Mouse (Mus musculus) limb, embryonic 10.5 days (tissue): ENCODE results near the gene Pnpla1. TPM values are rescaled to one million over a fixed set of nuclear protein-coding genes. Genes with fewer than 3 reads are reported as not detected.

Experiments
- DNase-seq: peaks from one replicate; pipeline ENCODE4 v3.0.0-alpha.2; 2017; ENCODE audit warnings: low spot score
- H3K27ac ChIP-seq: fragments of 300-500 bp; sonication (generic); 2 replicates; pipeline ENCODE4 v1.5.1; 2016; ENCODE audit warnings: mild to moderate bottlenecking
- H3K27me3 ChIP-seq: fragments of 300-500 bp; sonication (generic); 2 replicates; pipeline ENCODE4 v1.6.1; 2016; ENCODE audit warnings: low read depth, mild to moderate bottlenecking; ENCODE audit not compliant: poor library complexity, severe bottlenecking
- H3K36me3 ChIP-seq: fragments of 300-500 bp; sonication (generic); 2 replicates; pipeline ENCODE4 v1.6.1; 2016; ENCODE audit warnings: mild to moderate bottlenecking, moderate library complexity
- H3K4me1 ChIP-seq: fragments of 300-500 bp; sonication (generic); 2 replicates; pipeline ENCODE4 v1.6.1; 2016
- H3K4me3 ChIP-seq: fragments of 300-500 bp; sonication (generic); 2 replicates; pipeline ENCODE4 v1.5.1; 2016; ENCODE audit warnings: mild to moderate bottlenecking, moderate library complexity
- H3K9me3 ChIP-seq: fragments of 300-500 bp; sonication (generic); replicated peaks from 2 replicates; pipeline ENCODE4 v1.6.1; 2016; ENCODE audit warnings: mild to moderate bottlenecking
- WGBS: fragments of 180-500 bp; shearing (Covaris S2); methylation state at CpG from one replicate; pipeline ENCODE4 v1.1.7; 2016; 5-methylcytosine and 5-hydroxymethylcytosine counted together
- polyA plus RNA-seq: library from polyadenylated mRNA; unstranded; fragments of >200 nt; fragmentation: Nextera tagmentation; extraction: Ambion mirVana; gene quantifications from 2 replicates; pipeline ENCODE4 v1.2.1, GENCODE M21; 2016

Gene Pnpla1
- polyA plus RNA-seq, 1 experiment from 2014 or later = 0.03 TPM

DNA sequence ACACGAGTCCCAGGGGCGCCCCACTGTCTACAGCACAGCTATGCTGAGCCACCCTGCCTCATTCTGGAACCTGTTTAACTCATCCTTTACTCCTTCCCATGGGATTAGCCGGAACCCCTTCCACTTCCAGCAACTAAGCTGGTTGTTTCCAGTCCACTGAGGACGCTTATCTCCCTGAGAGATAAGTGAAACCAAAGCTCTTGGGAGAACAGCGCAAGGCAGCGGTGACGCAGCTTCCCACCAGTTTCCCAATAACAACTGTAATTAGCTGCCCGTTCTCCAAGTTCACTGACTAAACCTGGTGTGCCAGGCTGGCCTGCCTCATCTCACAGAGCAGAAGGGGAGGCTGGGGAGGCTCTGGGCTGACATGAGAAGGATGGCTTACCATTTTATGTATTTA is 62.9 kb downstream of the Pnpla1 start:
- H3K4me3 ChIP-seq = no peak overlapping the region
- no peaks in the 10 kb centered on the region for H3K27me3 ChIP-seq
- no peaks in the 10 kb centered on the region; the same call in 1 of the 2 replicates for H3K4me1 ChIP-seq
- no peaks in the 10 kb centered on the region for H3K9me3 ChIP-seq
- H3K36me3 ChIP-seq = no peaks in the 10 kb centered on the region
- no peak overlapping the region for H3K27ac ChIP-seq
- DNase-seq = no peak
- WGBS = 82% methylated on average over 8 of the region's 8 CpGs

DNA sequence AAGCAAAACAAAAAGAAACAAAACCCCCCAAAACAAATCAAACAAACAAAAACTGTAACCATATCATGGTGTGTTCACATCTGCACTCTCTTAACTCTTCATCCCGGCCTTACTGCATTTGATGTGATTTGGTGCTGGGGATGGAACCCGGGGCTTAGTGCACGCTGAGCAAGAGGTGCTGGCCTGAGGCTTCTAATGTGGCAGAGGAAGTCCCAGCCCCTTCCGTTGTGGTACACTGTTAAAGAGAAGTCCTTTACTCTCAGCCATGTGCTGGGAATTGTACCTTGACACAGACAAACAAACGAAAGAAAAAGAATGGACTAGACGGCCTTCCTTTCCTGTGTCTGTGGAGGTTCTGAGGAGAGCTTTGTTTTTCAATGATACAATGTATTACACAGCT is 63.9 kb downstream of the Pnpla1 start:
- H3K4me3 ChIP-seq = no peak overlapping the region
- H3K27me3 ChIP-seq = no peaks in the 10 kb centered on the region
- 74% methylated on average over 6 of the region's 6 CpGs for WGBS
- no peaks in the 10 kb centered on the region; the same call in 1 of the 2 replicates for H3K4me1 ChIP-seq
- H3K27ac ChIP-seq = no peak overlapping the region
- DNase-seq = no peak
- H3K9me3 ChIP-seq = no peaks in the 10 kb centered on the region
- no peaks in the 10 kb centered on the region for H3K36me3 ChIP-seq

DNA sequence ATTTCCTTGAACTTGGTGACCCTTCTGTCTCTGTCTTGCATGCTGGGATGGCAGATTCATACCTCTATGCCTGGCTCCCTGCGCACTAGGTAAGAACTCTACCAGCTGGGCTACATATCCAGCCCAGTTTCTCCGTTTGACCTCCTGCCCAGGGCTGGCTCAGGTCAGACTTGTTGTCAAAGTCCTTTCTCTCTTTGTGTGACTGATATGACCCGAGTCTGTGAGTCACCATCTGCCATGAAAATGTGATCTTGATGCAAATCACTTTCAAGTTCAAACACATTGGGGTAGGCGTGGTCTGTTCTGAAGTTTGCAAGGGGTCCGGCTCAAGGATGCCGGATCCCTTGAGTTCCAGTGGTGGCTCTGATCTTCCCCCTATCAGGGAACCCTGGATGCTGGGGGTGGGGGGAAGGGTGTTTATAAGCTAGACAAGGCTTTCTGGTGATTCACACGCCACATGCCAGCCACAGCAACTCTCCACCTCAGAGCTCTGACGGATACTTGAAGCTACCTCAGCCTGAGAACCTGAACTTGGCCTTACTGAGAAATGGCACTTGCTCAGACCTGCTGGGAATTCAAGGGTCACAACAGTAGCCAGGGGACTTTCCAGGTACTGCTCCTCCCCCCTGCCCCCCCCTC is 66.9 kb downstream of the Pnpla1 start:
- peaks cover 1% of the 10 kb centered on the region for H3K4me1 ChIP-seq
- H3K27ac ChIP-seq = no peak overlapping the region
- WGBS = 90% methylated on average over 8 of the region's 8 CpGs
- DNase-seq = no peak
- no peak overlapping the region for H3K4me3 ChIP-seq
- H3K9me3 ChIP-seq = no peaks in the 10 kb centered on the region
- no peaks in the 10 kb centered on the region for H3K27me3 ChIP-seq
- no peaks in the 10 kb centered on the region for H3K36me3 ChIP-seq

DNA sequence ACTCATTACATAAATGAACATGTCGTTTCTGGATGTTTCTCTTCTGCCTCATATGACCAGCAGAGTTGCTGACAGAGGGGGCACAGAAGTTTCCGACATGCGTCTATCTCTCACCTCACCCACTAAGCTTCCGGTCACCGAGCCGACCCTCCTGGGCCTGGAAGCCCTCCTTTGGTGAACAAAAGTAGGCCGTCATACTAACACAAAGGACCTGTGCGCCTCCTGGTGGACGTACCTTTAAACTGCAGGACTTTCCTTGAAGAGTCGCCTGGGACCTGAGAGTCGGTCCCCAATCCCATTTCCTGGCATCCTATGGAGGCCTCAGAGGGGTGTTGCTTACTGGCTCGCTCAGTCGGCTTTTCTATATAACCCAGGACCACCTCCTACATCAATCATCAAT is 68.2 kb downstream of the Pnpla1 start:
- Histone ChIP-seq H3K27me3 (no peaks in the 10 kb centered on the region), H3K4me1 (peaks cover 10% of the 10 kb centered on the region), H3K36me3 (no peaks in the 10 kb centered on the region), H3K4me3 (no peak overlapping the region), H3K9me3 (no peaks in the 10 kb centered on the region), H3K27ac (peak overlapping the region; percentile 19; the same call in 1 of the 2 replicates)
- WGBS = 21% methylated on average over 13 of the region's 13 CpGs
- DNase-seq = peak; percentile 86

DNA sequence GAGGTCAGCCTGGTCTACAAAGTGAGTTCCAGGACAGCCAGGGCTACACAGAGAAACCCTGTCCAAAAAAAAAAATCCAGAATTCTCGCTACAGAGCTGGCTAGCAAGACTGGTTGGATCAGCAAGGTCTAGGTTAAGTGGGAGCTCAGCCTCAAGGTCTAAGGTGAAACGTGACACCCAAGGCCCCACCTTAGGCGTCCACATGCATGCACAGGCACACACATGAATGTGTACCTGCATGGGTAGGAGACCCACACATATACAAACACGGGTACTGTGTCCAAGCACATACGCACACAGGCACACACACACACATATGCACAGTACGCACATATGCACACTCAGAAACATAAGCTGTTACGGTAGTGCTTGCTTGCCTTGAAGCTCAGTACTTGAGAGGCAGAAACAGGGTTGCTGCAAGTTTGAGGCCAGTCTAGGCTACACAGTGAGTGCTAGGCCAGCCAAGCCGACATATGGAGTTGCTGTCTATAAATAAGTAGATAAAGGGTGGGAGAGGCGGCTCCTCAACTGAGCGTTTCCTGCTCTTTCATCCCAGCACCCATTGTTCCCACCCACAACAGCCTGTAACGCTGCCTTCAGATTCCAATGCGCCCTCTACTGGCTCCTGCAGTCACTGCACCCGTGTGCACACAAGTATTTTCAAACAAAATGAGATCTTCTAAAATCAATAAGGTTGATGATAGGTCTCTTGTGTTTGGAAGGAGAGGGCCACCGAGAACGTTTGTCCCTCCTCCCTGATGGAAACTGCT is 68.8 kb downstream of the Pnpla1 start:
- 52% methylated on average over 15 of the region's 15 CpGs for WGBS
- no peaks in the 10 kb centered on the region for H3K36me3 ChIP-seq
- peak; percentile 58 for DNase-seq

DNA sequence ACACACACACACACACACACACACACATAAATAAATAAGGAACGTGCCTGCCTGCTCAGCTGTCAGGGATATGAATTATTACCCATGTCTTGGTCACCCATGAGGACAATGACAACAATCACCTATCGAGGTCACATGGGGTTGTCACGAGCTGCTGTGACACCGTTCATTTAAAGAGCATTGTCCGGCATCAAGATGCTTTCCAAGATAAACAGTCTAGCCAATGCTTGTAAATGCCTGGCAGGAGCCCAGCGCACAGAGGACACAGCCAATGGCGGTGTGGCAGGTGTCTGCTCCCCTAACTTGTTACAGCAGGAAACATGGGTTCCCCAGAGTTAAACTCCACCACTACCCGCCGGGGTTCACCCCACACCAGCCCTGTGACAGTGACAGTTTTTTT is 69.8 kb downstream of the Pnpla1 start:
- peaks cover 10% of the 10 kb centered on the region for H3K4me1 ChIP-seq
- no peaks in the 10 kb centered on the region for H3K27me3 ChIP-seq
- no peaks in the 10 kb centered on the region for H3K9me3 ChIP-seq
- 85% methylated on average over 9 of the region's 9 CpGs for WGBS
- DNase-seq = no peak
- no peak overlapping the region for H3K27ac ChIP-seq
- H3K4me3 ChIP-seq = no peak overlapping the region
- H3K36me3 ChIP-seq = no peaks in the 10 kb centered on the region

More for the DNA sequence above, 68.8 kb downstream of the Pnpla1 start:
- peaks cover 10% of the 10 kb centered on the region for H3K4me1 ChIP-seq
- no peak overlapping the region for H3K4me3 ChIP-seq
- peak overlapping the region; percentile 25; the same call in 1 of the 2 replicates for H3K27ac ChIP-seq
- no peaks in the 10 kb centered on the region for H3K27me3 ChIP-seq
- no peaks in the 10 kb centered on the region for H3K9me3 ChIP-seq

DNA sequence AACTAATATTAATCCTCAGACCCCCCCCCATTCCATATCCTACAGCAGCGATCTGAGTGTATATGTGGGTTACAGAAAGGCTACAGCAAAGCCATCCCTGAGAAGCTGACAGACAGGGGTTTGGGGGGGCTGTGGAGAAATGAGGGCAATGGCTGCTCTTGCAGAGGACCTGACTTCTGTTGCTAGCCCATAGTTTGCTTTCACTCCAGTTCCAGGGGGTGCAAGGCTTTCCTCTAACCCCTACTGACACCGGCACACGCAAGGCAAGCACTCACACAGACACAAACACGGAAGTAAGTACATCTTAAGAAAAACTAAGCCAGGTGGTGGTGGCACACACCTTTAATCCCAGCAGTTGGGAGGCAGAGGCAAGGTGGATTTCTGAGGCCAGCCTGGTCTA is 71.2 kb downstream of the Pnpla1 start:
- H3K4me3 ChIP-seq = no peak overlapping the region
- DNase-seq = no peak
- 93% methylated on average over 4 of the region's 4 CpGs for WGBS
- no peaks in the 10 kb centered on the region for H3K27me3 ChIP-seq
- H3K36me3 ChIP-seq = no peaks in the 10 kb centered on the region
- H3K4me1 ChIP-seq = peaks cover 10% of the 10 kb centered on the region
- H3K9me3 ChIP-seq = no peaks in the 10 kb centered on the region
- no peak overlapping the region for H3K27ac ChIP-seq

DNA sequence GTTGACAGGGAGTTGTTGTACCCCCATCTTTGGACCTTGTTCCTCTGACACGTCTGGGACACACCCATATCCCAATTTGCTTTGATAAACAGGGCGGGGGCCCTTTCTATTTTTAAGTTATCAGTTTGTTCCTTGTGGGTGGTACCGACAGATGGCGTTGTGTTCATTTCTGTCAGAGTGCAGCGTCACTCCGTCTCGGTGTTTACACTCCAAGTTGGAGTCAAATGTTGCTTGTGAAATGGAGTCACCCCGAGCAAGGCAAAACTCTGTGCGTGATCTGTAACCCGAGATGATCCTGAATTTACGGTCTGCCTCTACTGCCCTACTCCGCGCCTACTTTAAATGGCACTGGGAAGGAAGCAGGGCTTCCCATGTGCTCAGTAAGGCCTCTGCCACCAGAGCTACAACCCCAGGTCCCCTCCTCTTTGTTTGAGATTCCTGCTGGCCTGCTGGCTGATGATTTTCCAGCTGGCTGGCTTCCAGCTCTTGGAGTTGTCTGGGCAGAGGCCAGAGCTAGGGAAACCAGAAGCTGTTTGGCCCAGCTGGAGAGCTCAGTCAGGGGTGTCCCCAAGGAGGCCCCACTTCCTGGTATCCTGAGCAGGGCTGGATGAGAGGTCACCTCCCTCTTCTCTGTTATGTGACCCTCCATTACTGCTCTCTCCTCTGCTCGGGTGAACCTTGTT is 72.3 kb downstream of the Pnpla1 start:
- Histone ChIP-seq H3K9me3 (no peaks in the 10 kb centered on the region), H3K4me3 (0 out of 2 replicates have a peak overlapping the region, but pooled peaks have one; percentile 4), H3K27ac (peak overlapping the region; percentile 81), H3K4me1 (peaks cover 10% of the 10 kb centered on the region), H3K27me3 (no peaks in the 10 kb centered on the region), H3K36me3 (no peaks in the 10 kb centered on the region)
- peak; percentile 56 for DNase-seq
- 40% methylated on average over 14 of the region's 14 CpGs for WGBS

DNA sequence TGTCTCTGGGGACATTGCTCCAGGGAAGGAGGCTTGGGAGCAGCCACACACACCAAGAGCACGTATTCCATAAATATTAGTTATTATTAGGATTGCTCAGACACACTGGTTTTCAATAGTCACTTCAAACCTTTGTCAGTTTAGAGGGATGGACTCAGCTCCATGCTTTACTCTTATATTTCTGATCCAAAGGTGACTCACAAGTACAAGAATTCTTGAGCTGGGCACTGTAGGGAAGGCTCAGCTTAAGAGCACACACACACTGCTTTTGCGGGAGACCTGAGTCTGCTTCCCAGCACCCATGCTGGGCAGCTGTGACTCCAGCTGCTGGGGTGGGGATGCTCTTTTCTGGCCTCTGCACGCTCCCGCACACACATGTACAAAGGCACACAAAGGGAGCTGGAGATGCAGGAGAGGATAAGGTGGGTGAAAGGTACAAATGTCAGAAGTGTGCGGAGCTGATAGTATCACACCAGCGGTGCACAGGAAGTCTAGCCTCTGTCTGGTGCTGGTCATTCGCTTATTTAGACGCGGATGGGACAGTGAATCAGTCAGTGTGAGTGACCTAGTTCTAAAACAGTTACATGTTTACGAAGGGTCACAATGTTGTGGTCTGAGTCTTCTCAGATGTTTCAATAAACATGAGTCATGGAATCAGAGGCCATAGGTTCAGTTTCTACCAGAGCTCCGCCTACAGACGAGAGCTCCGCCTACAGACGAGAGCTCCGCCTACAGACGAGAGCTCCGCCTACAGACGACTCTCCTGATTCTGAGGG is 73.4 kb downstream of the Pnpla1 start:
- Histone ChIP-seq H3K4me3 (no peak overlapping the region), H3K36me3 (no peaks in the 10 kb centered on the region), H3K27ac (peak overlapping the region; percentile 81; the same call in 1 of the 2 replicates), H3K9me3 (no peaks in the 10 kb centered on the region), H3K4me1 (peaks cover 10% of the 10 kb centered on the region), H3K27me3 (no peaks in the 10 kb centered on the region)
- WGBS = 92% methylated on average over 18 of the region's 18 CpGs
- DNase-seq = no peak

DNA sequence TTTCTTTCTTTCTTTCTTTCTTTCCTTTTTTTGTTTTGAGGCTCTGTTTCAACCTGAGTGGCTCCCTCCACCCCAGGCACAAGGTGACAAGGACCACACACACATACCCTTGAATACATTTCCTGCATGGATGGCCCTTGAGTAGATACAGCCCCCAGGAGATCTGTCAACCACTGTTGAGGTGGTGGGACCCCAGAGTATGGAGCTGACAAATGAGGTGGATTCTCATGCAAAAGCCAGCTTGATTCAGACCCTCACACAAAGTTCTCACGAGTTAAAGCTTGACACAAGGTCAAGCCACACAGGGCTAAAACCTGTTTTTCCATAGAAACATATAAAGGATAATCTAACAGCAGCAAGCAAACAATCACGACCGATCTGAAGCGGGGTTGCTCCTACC is 74.1 kb downstream of the Pnpla1 start:
- no peak for DNase-seq
- WGBS = 94% methylated on average over 4 of the region's 4 CpGs
- Histone ChIP-seq H3K9me3 (no peaks in the 10 kb centered on the region), H3K27ac (no peak overlapping the region), H3K27me3 (no peaks in the 10 kb centered on the region), H3K4me3 (no peak overlapping the region), H3K4me1 (peaks cover 10% of the 10 kb centered on the region), H3K36me3 (no peaks in the 10 kb centered on the region)

DNA sequence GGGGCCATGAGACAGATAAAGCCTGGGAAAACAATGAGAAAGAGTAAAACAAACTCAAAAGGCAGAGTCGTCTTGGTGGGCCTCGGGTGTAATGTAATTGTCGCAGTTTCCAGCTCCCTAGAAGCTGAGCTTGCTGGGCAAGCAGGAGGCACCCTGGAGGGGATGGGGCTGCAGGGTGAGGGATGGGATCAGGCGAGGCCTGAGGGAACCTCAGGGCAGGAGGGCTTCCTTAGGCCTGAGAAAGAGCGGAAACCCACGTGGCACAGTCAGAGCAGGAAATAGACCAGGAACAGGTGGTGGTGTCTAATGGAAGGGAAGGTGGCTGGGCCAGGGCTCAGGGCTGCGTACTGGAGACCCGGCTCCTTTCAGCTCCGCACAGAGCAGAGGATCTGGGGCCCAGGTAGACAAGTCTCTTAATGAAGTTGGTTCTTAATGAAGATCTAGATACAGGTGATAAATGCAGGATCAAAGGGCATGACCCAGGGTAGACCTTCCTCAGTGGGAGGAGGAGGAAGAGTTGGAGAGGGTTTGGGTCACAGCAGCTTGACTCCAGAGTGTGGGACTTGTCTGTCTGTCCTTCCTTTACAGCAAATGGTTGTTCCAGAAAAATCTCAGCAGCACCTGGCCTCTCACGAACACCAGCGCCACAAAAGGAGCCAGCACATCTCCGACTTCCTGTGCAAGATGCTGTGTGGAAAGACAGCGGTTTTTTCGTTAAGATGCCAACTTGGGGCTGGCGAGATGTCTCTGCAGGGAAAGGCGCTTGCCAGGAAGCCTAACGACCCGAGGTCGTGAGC is 76.1 kb downstream of the Pnpla1 start:
- H3K4me1 ChIP-seq = peaks cover 10% of the 10 kb centered on the region
- H3K4me3 ChIP-seq = no peak overlapping the region
- 78% methylated on average over 19 of the region's 19 CpGs for WGBS
- no peak for DNase-seq
- no peak overlapping the region for H3K27ac ChIP-seq
- H3K9me3 ChIP-seq = no peaks in the 10 kb centered on the region
- H3K36me3 ChIP-seq = no peaks in the 10 kb centered on the region
- no peaks in the 10 kb centered on the region for H3K27me3 ChIP-seq

DNA sequence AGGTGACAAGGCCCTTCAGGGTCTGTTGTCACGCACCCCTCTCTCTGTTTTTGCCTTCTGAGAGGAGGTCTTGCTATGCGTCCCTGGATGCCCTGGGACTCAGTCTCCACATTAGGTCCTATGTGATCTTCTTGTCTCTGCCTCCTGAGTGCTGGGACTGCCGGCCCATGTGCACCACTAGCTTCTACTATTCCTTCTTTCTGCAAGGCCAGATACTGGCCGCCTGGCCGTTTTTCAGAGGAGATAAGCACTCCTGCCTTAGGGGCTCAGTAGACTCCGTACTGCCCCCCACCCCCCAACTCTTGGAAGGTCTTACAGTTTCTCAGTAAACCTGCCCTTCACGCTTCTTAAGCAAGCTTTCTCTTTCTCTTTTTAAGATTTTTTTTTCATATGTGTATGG is 77.9 kb downstream of the Pnpla1 start:
- no peak for DNase-seq
- Histone ChIP-seq H3K4me3 (no peak overlapping the region), H3K27me3 (no peaks in the 10 kb centered on the region), H3K36me3 (no peaks in the 10 kb centered on the region), H3K27ac (no peak overlapping the region), H3K9me3 (no peaks in the 10 kb centered on the region), H3K4me1 (no peaks in the 10 kb centered on the region)
- WGBS = 89% methylated on average over 7 of the region's 7 CpGs
